Mouse (Mus musculus) activated CD4-positive, CD25-positive, alpha-beta regulatory T cell, adult 4 months (primary cell): Measurements from ENCODE around the gene Ppp4r2. TPM values are rescaled to one million over a fixed set of nuclear protein-coding genes. Genes with fewer than 3 reads are reported as not detected.
"Not testable (repeated sequence)": the region's sequence is repeated elsewhere in the genome, so short reads cannot be mapped to it uniquely, and the experiment has no call there.

Source experiments
- ATAC-seq: one replicate; pipeline ENCODE4 v1.8.0; 2017
- polyA plus RNA-seq, 2 experiments: library from polyadenylated mRNA; unstranded; fragments of 100-300 nt; shearing (Covaris generic); gene quantifications; one replicate each; pipeline ENCODE4 v1.2.1; 2017

The Ppp4r2 gene
- polyA plus RNA-seq, 2 experiments from 2014 or later = 25.0 to 27.7 TPM

DNA sequence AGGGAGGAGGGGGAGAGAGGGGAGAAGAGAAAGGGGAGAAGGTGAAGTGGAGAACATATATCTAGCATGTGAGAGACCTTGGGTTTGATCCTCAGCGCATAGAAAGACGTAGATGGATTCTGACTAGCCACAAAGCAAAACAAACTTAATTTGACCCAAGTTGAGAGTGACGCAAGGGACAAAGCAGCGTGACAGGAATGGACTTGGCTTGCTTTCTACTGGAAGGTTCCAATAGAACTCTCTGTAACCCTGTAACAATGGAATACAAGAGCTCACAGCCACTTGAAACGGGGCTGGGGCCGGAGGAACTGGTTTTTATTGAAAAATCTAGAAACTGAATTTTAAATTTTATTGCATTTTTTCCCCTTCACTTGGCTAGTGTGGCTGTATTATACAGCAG, 1.7 kb upstream of the Ppp4r2 start:
- no peak for ATAC-seq

DNA sequence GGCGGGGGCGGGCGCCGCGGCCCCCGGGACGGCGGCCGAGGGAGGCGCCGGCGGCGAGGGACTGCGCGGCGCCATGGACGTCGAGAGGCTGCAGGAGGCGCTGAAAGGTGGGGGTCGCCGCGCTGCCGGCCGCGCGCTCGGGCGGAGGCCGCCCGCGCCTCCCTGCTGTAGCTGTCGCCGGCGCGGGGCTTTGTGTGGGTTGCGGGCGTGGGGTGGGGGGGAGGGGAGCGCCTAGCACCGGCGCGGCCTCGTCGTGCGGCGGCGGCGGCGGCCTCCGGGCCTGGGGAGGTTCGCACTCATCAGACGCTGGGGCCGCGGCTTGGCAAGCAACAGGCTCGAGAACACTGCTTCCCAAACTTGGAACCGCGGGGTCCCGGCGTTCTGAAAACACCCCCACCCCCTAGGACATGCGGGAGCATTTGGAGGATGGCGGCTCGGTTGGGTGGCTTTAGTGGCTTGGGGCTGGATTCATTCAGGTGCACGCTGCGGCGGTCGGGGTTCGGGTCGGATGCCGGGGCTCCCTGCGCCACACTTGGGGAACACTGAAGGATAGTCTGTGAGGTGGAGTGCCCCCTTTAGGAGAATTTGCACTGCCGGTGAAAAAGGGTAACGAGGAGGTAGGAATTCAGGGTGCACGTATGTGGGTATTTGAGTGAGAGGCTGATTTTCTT, 524 bp downstream of the Ppp4r2 start:
- peak; percentile 43 for ATAC-seq

DNA sequence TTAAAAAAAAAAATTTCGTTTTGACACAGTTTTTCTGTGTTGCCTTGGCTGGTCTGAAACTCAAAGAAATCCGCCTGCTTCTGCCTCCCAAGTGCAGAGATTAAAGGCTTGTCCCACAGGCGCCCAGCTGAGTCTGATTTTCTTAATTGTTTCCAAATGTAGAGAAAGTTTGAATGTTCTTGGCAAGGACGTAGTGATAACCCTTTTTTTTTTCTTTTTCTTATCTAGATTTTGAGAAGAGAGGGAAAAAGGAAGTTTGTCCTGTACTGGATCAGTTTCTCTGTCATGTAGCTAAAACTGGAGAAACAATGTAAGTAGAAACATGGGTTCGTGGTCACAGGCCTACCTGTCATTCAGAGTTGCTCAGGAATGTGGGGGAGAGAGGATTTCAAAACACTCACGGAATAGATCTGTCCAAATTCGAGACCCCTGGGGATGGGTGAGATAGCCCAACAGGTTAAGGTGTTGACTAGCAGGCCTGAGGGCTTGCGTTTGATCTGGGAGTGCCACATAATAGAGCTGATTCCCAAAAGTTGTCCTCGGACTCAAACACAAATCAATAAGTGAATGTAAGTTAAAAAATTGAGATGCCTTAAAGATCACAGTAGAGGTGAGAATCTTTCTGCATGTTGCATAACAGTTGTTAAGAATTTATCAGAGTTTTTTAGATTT, 1.2 kb downstream of the Ppp4r2 start:
- ATAC-seq = no peak

DNA sequence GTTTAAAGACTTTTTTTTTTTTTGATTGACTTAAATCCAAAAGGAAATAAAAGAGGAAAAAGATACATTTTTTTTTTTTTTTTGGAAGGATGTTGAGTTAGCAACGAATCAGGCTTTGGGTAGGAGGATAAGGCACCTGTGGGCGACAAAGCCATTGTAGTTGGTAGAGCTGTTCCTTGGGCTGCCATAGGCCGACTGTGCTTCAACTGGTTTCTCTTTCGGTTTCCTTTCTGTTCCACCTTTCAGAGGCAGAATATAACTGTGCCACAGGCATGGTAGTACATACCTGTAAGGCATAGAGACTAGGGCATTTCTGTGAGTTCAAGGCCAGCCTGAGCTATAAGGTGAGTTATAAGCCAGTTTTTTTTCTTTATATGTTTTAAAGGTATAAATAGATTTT, 11.6 kb downstream of the Ppp4r2 start:
- ATAC-seq = peak; percentile 77

DNA sequence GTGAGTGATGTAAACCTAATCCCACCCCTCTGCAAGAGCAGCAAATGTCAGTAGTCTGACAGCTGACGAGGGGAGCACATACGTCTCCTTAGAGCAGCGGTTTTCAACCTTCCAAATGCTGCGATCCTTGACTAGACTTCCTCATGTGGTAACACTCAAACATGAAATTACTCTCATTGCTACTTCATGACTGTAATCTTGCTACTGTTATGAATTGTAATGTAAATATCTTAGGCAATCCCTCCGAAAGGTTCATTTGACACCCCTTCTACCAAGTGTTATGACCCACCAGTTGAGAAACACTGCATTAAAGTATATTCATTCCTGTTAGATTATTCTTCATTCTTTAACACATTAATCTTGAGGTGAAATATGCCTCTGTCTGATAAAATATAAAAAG, 13.8 kb downstream of the Ppp4r2 start:
- no peak for ATAC-seq

DNA sequence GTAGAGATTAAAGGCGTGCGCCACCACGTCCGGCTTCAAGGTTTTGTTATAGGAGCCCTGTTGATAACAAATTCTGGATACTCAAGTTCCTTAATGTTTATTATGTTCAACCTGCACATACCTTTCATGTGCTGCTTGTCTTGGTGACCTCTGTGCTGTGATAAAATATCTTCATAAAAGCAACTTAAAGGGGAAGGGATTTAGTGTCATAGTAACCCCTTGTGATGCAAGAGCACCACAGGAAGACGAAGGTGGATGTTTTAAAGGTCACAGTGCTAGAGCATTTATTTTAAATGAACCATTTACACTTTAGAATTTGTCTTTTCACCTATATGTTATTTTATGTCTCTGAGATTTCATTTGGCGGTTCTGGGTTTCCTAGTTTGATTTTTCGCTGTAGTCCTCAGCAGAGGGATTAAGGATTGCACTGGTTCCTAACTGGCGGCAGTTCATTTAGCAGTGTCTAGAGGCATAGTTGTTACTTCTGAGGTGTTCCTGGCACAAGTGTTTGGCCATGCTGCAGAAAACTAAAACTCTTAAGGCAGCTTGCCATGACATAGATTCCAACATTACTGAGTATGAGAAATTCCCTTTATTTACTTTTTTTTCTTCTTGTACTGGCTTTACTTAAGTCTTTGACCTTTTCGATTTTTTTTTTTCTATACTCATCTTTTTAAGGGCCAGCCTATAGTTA, 15.4 kb downstream of the Ppp4r2 start:
- ATAC-seq = peak; percentile 23

DNA sequence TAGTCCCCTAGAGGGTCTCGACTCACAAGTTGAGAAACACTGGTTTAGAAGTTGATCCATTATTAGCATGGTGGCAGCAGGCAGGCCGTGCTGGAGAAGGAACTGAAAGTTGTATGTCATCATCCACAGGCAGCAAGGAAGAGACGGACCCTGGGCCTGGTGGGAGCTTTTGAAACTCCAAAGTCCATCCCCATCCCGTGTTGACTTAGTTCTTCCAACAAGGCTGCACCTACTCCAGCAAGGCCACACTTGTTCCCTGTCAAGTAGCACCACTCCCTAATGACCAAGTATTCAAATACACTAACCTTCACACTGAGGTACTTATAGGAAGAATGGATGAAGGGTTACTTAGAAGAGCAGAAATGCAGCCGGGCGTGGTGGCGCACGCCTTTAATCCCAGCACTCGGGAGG, 17.3 kb downstream of the Ppp4r2 start:
- no peak for ATAC-seq

DNA sequence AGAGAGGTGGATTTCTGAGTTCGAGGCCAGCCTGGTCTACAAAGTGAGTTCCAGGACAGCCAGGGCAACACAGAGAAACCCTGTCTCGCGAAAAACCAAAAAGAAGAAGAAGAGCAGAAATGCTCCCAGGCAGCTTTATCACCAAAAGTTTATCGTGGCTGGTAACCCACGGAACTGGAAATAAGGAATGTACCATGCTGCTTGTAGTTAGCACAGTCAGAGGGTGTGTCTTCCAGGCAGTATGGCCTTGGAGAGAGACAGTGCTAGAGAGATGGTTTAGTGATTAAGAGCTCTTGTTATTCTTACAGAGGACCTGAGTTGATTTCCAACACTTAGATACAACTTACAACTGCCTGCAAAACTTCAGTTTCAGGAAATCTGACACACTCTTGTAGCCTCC, 17.7 kb downstream of the Ppp4r2 start:
- no peak for ATAC-seq

DNA sequence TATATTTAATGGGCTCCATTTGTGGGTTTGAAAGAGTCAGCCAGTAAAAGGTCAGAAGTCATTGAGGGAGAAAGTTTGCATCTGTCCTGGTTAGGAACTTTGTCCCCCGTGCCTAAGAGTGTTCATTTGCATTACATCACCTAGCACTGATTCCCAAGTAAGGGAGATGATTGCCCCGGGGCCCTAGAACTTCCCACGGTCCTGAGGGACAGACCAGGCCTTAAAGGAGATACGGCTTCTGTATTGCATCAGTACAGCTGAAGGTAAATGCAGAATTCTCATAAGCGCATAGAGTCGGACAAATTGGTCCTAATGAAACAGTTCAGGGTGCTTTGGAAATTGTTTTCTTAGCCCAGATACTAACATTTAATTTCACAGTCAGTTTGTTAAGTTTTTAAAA, 31.9 kb downstream of the Ppp4r2 start:
- ATAC-seq = no peak

DNA sequence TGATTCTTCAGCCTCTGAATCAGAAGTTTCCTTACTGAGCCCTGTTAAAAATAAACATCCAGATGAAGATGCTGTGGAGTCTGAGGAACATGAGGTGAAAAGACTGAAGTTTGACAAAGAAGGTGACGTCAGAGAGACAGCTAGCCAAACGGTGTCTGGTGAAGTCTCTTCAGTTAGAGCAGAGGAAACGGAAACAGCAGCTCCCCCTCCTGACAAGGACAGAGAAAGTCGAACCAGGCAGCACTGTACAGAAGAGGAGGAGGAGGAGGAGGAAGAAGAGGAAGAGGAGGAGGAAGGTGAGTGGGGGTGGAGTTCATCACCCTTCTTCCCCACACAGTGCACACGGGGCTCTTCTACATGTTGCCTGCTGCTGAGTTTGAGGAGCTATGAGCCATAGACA, 32.4 kb downstream of the Ppp4r2 start:
- not testable (repeated sequence) for ATAC-seq

DNA sequence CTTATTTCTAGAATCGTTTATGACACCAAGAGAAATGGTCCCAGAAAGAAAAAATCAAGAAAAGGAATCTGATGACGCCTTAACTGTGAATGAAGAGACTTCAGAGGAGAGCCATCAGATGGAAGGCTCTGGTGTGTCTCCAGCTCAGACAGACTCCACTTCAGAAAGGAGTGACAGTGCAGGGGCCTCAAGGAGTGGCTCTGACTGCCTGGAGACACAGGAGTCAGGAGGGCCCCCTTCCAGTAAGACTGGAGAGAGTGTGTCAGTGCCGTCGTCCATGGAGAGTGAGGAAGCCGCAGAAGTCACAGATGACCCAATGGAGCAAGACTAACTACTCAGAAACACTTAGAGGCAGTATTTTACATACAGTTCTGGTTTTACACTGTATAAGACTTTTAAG, 32.8 kb downstream of the Ppp4r2 start:
- ATAC-seq = not testable (repeated sequence)

DNA sequence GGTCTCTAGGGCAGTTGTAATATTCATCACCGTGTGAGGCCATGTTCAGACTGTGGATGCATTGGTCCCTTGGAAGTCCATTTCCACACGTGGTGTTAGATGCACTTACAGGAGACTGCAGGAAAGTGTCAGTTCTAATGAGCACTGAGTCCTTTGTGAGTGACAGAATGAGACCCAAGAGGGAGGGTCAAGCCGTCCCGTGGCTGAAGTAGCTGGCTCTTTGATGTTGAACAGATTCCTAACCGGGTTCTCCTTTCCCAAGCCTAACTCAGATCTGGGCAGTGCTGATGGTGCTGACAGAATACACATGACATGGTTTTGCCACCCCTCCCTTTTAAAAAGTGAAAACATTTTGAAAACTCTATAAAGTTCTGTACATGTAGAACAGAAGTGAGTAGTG, 35.4 kb downstream of the Ppp4r2 start:
- no peak for ATAC-seq

DNA sequence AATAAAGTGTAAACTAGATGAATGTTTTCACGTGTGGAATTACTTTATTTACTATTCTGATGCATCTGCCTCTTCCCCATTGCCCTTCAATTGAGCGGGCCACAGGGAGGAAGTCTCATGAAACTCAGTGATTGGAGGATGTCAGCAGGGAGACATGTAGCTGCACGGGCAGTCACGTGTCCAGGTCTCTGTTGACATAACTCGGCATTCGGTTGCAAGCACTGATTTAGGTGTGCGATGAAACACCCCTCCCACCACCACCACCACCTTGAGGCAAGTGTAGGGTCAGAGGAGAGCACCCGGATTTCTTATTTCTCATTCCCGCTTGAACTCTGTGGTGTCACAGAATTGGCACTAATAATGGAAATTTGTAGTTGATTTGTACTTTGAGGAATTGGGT, 36.5 kb downstream of the Ppp4r2 start:
- ATAC-seq = no peak

DNA sequence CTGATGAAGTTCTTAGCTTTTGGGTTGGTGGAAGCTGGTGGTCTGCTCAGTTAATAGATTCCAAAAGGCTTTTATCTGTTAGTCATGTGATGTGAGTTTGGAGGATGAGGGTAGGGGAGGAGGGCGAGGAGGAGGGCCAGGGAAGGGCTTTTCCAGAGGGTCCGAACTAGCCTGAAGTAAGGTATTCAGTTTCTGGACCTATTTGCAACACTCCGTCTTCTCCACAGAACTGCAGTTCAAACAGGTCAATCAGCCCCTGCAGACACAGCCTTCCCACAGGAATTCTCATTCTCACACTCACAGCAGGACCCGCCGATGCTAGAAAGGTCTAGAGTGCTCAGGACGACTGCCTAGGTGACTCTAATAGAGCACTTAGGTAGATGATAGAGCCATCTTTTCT, 39.8 kb downstream of the Ppp4r2 start:
- ATAC-seq = no peak

DNA sequence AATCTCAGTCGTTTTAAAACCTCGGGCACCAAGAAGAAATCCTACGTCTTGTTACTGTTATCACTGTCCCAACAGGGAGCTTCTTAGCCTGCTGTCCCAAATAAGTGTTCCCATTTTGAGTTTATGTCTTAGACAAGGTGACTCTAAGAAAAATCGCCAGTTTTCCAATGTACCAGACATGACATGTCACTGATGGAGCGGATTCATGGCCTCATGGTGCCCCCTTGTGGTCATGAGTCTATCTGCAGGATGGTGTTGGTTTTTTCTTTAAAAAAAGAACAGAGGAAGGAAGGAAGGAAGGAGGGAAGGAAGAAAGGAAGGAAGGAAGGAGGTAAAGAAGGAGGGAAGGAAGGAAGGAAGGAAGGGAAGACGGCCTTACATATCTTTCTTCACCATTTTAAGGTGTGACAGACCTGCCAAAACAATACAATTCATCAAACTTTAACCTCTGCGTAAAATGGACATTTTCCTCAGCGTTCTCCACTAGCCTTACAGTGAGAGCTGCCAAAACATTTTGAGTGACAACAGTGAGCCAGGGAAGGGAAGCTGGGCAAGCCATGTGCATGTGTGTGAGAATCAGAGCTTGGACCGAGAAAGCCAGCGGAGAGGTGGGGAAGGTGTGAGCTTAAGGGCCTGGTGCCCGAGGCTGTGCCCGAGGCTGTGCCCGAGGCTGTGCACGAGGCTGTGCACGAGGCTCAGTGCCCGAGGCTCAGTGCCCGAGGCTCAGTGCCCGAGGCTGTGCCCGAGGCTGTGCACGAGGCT, 42.6 kb downstream of the Ppp4r2 start:
- ATAC-seq = peak; percentile 77

DNA sequence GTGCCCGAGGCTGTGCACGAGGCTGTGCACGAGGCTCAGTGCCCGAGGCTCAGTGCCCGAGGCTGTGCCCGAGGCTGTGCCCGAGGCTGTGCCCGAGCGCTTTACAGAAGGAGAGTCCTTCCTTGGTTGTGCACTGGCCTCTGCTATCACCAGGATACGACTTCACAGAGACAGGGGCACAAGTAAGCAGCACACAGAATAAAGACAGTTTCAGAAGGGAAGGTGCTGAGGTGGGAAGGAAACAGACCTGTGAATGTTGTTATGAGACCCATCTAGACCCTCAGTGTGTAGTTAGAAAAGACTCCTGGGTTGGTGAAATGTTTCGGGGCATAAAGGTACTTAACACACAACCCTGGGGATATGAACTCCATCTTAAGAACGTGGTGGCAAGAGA, 43.2 kb downstream of the Ppp4r2 start:
- ATAC-seq = no peak

DNA sequence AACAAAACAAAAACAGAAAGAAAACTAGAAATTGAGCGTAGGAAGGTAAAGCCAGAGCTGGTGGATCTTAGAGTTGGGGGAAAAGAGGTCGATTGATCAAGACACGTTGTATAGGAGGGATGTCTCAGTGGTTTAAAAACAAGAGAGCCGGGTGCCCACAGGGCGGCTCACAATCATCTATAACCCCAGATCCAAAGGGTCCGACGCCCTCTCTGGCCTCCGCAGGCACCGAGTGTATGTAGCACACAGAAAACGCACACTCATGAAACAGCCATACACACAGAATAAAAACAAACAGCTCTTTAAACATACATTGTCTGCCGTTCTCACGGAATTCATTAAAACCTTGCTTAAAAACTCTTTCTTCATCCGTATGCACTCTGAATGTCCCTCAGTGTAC, 45.1 kb downstream of the Ppp4r2 start:
- ATAC-seq = no peak

DNA sequence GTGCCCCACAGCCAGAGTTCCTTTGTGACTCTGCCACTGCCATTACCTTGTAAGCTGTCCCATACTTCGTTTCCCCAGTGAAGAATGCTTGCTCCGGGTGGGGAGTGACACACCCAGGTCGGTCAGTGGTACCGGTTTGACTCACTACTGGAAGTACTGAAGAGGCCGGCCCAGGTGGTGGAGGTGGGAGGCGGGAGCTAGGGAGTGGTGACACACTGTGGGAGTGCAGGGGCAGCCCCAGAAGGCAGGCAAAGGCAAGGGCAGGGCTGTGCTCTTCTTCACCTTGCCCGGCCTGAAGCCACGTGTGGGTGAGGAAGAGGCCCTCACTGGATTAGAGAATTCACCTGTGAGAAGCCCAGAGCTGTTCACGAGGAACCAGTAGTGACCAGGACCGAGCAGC, 46.2 kb downstream of the Ppp4r2 start:
- no peak for ATAC-seq

DNA sequence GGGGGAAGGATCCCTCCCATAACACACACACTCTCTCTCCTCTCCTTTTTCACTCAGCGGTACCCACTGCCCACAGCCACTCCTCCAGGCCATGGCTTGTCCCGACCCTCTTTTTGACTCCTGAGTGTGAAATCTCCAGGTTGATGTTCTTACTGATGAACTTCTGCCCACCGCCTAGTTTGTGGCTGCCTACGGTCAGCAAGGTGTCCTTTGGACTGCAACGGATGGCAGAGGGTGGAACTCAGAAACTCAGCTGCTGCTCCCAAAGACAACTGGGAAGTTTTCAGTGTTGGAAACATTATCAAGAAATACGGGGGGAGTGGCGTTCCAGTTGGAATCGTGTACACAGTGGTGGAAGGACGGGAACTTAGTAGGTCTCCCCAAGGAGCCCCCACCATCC, 48.2 kb downstream of the Ppp4r2 start:
- no peak for ATAC-seq

DNA sequence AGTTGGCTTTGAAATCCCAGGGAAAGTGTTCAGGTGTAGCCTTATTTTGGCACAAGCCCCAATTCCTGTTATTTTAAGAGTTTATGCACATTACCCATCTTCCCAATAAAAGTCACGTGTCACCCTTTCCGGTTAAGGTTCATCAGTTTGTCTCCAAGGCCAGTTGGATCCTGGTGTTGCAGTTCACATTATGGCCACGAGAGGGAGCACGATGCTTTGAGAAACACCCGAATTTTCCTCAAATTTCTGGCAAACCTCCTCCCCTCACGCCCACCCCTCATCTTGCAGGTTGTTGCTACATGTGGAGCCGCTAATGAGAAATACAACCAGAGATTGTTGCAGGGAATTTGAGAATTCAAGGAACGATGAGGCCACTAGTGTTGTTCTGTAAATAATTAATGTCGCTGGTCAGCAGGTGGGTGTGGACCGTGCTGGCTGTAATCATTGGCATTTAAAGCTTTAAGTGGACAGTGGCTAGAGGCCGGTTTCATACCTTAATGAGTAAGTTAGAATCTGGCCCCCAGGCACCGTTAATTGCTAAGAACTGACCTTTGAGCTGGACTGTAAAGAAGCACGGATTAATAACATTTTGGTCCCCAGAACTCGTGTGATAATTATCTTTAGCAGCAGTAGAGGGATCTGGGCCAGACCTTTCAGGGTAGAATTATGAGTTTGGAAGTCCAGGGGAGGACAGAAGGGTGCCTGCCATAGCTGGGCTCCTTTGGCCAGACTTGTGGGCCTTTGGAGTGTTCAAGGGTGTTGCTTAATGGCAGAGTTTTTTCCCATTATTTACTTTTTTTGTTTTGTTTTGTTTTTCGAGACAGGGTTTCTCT, 49.2 kb downstream of the Ppp4r2 start:
- no peak for ATAC-seq

DNA sequence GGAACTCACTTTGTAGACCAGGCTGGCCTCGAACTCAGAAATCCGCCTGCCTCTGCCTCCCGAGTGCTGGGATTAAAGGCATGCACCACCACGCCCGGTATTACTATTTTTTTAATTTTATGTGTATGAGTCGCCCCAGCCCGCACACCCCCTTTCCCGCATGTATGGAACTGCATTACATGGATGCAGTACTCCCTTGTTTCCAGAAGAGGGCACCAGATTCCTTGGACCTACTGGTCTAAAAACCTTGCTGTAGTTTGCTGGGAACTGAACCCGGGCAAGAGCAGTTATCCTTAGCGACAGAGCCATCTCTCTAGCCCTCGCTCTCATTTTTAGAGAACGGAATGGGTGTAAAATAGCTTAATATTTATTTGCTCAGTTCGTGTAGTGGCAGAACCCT, 49.8 kb downstream of the Ppp4r2 start:
- no peak for ATAC-seq

DNA sequence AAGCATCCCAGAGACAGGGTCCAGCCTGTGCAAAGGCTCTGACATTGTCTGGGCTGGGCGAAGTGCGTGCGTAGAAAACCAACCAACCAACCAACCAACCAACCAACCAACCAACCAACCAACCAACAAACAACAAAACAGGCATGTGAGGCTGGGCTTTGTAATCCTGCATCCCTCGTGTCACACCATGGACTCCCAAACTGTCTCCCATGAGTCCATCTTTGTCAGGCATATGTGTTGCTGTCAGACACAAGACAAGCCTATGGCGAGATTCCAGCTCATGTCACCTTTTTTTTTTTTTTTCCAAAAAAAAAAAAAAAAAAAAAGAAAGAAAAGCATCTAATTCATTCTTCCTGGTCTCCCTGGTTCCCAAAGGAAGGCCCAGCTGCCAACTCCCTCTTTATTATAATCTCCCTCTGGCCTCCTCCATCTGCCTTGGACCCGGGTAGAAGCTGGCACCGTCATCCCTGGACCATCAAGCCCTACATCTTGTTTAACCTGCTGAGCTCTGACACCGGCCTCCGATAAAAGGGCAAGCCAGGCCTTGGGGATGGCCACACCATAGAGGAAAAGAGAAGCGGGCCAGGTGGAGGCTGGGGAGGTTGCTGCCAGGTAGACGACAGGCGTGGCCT, 51.3 kb downstream of the Ppp4r2 start:
- ATAC-seq = no peak
